Mouse (Mus musculus): ENCODE measurements around the gene Asap3. TPM values are rescaled to one million over a fixed set of nuclear protein-coding genes. Genes with fewer than 3 reads are reported as not detected.

Gene Asap3
- polyA plus RNA-seq, 1 experiment from 2014 or later = 4.8 TPM

GRCm38 (mm10) chr4:136174216-136175193 is 31.7 kb upstream of the Asap3 start:
- TF ChIP-seq CTCF (IDR thresholded peaks at IDR 0.05; ENCODE audit: low read depth) = peak; percentile 65
- TF ChIP-seq EP300 (IDR thresholded peaks at IDR 0.05; ENCODE audit: low read depth) = peak; percentile 77
- Histone ChIP-seq H3K9me3 (ENCODE audit: low read length) (no peaks in the 10 kb centered on the region), H3K27me3 (ENCODE audit: insufficient read depth, low read length) (no peaks in the 10 kb centered on the region), H3K4me3 (ENCODE audit: low read depth, low read length) (peak overlapping the region; percentile 79), H3K36me3 (replicated peaks; ENCODE audit: insufficient read depth, low read length) (peaks cover 12% of the 10 kb centered on the region), H3K4me1 (ENCODE audit: insufficient read depth) (peaks cover 65% of the 10 kb centered on the region), H3K27ac (ENCODE audit: low read depth) (peak overlapping the region; percentile 98), H3K9ac (replicated peaks) (peak overlapping the region; percentile 96), H3K4me2 (ENCODE audit: low read depth, low read length) (peak overlapping the region; percentile 90)
- 36% methylated on average over 13 of the region's 13 CpGs for WGBS (ENCODE audit: insufficient replicate concordance)
- ATAC-seq = peak; percentile 72
- peak; percentile 93 for DNase-seq

GRCm38 (mm10) chr4:136176022-136176552 is 30.1 kb upstream of the Asap3 start:
- Histone ChIP-seq H3K36me3 (replicated peaks; ENCODE audit: insufficient read depth, low read length) (peaks cover 20% of the 10 kb centered on the region), H3K9ac (replicated peaks) (peak overlapping the region; percentile 96), H3K4me1 (ENCODE audit: insufficient read depth) (peaks cover 78% of the 10 kb centered on the region), H3K9me3 (ENCODE audit: low read length) (no peaks in the 10 kb centered on the region), H3K27ac (ENCODE audit: low read depth) (peak overlapping the region; percentile 98), H3K27me3 (ENCODE audit: insufficient read depth, low read length) (no peaks in the 10 kb centered on the region), H3K4me3 (ENCODE audit: low read depth, low read length) (peak overlapping the region; percentile 33), H3K4me2 (ENCODE audit: low read depth, low read length) (peak overlapping the region; percentile 90)
- TF ChIP-seq CTCF (IDR thresholded peaks at IDR 0.05; ENCODE audit: low read depth) (no peak), EP300 (IDR thresholded peaks at IDR 0.05; ENCODE audit: low read depth) (no peak)
- ATAC-seq (no peak), DNase-seq (no peak)
- 68% methylated on average over 10 of the region's 10 CpGs for WGBS (ENCODE audit: insufficient replicate concordance)

DNA sequence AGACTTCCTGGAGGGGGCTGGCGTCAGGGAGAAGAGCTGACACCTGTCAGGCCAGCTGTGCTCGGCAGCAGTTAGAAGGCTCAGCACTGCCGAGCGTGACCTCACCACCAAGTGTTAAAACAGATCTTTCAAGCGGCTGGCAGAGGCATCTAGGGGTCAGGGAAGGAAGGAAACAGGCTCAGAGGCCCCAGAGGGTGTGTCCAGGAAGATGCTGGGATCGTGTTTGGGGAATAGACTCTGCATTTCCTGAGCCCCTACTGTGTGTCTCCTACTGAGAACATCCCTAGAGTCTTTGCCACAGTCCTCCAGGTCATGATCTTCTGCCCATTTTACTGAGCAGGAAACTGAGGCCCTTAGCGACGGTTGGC is 28.9 kb upstream of the Asap3 start:
- no peak for ATAC-seq
- peak overlapping the region; percentile 90 for H3K4me2 ChIP-seq (ENCODE audit: low read depth, low read length)
- DNase-seq = peak; percentile 71
- peaks cover 30% of the 10 kb centered on the region for H3K36me3 ChIP-seq (replicated peaks; ENCODE audit: insufficient read depth, low read length)
- H3K27me3 ChIP-seq (ENCODE audit: insufficient read depth, low read length) = no peaks in the 10 kb centered on the region
- peak overlapping the region; percentile 96 for H3K9ac ChIP-seq (replicated peaks)
- peak overlapping the region; percentile 33; the same call in 1 of the 2 replicates for H3K4me3 ChIP-seq (ENCODE audit: low read depth, low read length)
- peaks cover 76% of the 10 kb centered on the region for H3K4me1 ChIP-seq (ENCODE audit: insufficient read depth)
- WGBS (ENCODE audit: insufficient replicate concordance) = 31% methylated on average over 8 of the region's 8 CpGs
- no peak for TF ChIP-seq EP300 (IDR thresholded peaks at IDR 0.05; ENCODE audit: low read depth)
- TF ChIP-seq CTCF (IDR thresholded peaks at IDR 0.05; ENCODE audit: low read depth) = no peak
- peak overlapping the region; percentile 98 for H3K27ac ChIP-seq (ENCODE audit: low read depth)
- no peaks in the 10 kb centered on the region for H3K9me3 ChIP-seq (ENCODE audit: low read length)

DNA sequence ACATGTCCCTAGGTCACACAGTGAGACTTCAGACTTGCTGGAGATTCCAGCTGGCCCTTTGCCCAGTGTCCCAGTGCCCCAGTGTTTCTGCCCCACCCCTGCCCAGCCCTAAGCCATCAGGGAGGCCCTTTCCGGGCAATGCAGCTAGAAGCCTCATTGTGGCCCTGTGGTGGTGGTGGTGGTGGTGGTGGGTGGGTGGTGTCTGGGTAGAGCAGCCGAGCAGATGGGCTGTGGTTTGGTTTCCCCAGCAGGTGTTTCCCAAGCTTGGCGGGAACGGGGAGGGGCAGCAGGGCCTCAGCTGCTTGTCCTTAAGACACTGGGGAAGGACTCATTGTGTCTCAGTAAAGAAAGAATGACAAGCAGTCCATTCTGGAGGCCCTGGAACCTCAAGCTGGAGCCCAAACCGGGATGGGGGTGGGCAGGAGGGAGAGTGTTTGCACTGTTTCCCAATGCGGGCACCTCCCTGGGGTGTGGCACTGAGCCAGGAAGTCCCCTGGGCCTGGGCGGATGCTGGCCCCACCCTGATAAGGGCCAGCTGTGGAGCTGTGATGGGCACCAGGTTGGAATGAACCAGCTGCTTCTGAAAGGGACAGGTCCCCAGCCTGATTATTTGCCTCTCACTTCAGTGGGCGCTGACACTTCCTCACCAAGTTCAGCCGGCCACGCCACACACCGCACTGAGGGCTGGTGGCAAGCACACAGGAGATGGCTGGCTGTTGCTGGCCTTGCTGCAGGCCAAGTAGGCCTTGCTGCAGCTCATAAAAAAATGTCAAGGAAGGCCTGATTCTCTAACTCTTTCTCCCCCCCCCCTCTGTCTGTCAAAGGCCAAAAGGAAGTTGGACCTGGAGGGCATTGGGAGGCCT is 28.3 kb upstream of the Asap3 start:
- DNase-seq = peak; percentile 95

DNA sequence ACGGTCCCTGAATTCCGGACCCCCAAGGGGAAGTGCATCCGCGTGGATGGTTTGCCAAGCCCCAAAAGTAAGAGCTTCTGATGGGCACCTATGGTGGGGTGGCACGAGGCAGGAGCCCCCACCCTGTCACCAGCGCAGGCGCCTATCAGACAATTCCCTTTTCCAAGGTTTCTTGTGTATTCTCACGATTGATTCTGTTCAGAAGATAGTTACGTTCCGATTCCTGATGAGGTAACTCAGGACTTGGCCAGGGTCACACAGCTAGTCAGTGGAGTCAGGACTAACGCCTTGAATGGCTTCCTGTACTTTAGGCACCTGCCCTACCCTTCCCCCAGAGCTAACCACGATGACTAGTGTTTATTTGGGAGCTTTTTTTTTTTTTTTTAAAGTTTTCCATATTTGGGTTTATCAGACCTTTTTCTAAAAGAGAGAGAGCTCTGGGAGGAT is 27.7 kb upstream of the Asap3 start:
- 37% methylated on average over 12 of the region's 12 CpGs for WGBS (ENCODE audit: insufficient replicate concordance)
- H3K4me2 ChIP-seq (ENCODE audit: low read depth, low read length) = peak overlapping the region; percentile 90
- H3K4me1 ChIP-seq (ENCODE audit: insufficient read depth) = peaks cover 71% of the 10 kb centered on the region
- no peak for TF ChIP-seq EP300 (IDR thresholded peaks at IDR 0.05; ENCODE audit: low read depth)
- TF ChIP-seq CTCF (IDR thresholded peaks at IDR 0.05; ENCODE audit: low read depth) = no peak
- H3K27ac ChIP-seq (ENCODE audit: low read depth) = peak overlapping the region; percentile 98
- H3K9me3 ChIP-seq (ENCODE audit: low read length) = no peaks in the 10 kb centered on the region
- no peak for DNase-seq
- peak overlapping the region; percentile 33 for H3K4me3 ChIP-seq (ENCODE audit: low read depth, low read length)
- H3K36me3 ChIP-seq (replicated peaks; ENCODE audit: insufficient read depth, low read length) = peaks cover 41% of the 10 kb centered on the region
- ATAC-seq = no peak
- no peaks in the 10 kb centered on the region for H3K27me3 ChIP-seq (ENCODE audit: insufficient read depth, low read length)
- peak overlapping the region; percentile 96 for H3K9ac ChIP-seq (replicated peaks)

More for the DNA sequence above, 28.3 kb upstream of the Asap3 start:
- Histone ChIP-seq H3K4me2 (ENCODE audit: low read depth, low read length) (peak overlapping the region; percentile 90), H3K4me3 (ENCODE audit: low read depth, low read length) (peak overlapping the region; percentile 33), H3K9me3 (ENCODE audit: low read length) (no peaks in the 10 kb centered on the region), H3K9ac (replicated peaks) (peak overlapping the region; percentile 96), H3K4me1 (ENCODE audit: insufficient read depth) (peaks cover 74% of the 10 kb centered on the region), H3K36me3 (replicated peaks; ENCODE audit: insufficient read depth, low read length) (peaks cover 35% of the 10 kb centered on the region), H3K27ac (ENCODE audit: low read depth) (peak overlapping the region; percentile 98), H3K27me3 (ENCODE audit: insufficient read depth, low read length) (no peaks in the 10 kb centered on the region)
- peak; percentile 96 for TF ChIP-seq EP300 (IDR thresholded peaks at IDR 0.05; ENCODE audit: low read depth)
- no peak for TF ChIP-seq CTCF (IDR thresholded peaks at IDR 0.05; ENCODE audit: low read depth)
- ATAC-seq = peak; percentile 80
- 13% methylated on average over 11 of the region's 11 CpGs for WGBS (ENCODE audit: insufficient replicate concordance)

All from liver, postnatal 0 days (tissue).